Mouse (Mus musculus): ENCODE measurements around the gene Adk. TPM values are rescaled to one million over a fixed set of nuclear protein-coding genes. Genes with fewer than 3 reads are reported as not detected.
A peak's percentile ranks its signal among the peaks of the same experiment; 100 is the strongest.

The Adk gene
- polyA plus RNA-seq, 1 experiment from 2014 or later = 475 TPM

DNA sequence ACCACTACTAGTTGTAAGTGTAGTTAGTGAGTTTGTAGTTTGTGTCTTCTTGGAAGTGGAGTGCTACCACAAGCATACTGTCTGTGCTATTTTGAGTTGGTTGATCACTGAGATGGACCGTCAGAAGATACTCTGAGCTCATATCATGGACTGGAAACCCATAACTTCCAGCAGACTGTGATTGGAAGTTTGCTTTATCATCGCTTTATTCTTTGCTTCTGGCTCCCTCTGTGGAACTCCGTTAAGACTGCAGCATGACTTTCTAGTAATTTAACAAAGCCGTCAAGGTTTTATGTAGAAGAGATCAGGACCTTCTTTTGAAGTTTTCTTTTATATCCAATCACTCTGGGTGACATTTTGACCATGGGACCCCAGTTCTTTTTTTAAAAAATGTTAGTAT is 58.1 kb downstream of the Adk start:
- no peak for TF ChIP-seq EP300 (IDR thresholded peaks at IDR 0.05; ENCODE audit: low read depth)
- TF ChIP-seq CTCF (IDR thresholded peaks at IDR 0.05; ENCODE audit: low read depth) = peak; percentile 47
- H3K9me3 ChIP-seq (ENCODE audit: low read length) = no peaks in the 10 kb centered on the region
- ATAC-seq (no peak), DNase-seq (no peak)
- H3K4me3 ChIP-seq (ENCODE audit: low read depth, low read length) = no peak overlapping the region
- peaks cover 3% of the 10 kb centered on the region; the same call in 1 of the 2 replicates for H3K36me3 ChIP-seq (replicated peaks; ENCODE audit: insufficient read depth, low read length)
- H3K4me1 ChIP-seq (ENCODE audit: insufficient read depth) = peaks cover 17% of the 10 kb centered on the region; the same call in 1 of the 2 replicates
- peak overlapping the region; percentile 44; the same call in 1 of the 2 replicates for H3K27ac ChIP-seq (ENCODE audit: low read depth)
- H3K4me2 ChIP-seq (ENCODE audit: low read depth, low read length) = no peak overlapping the region
- H3K9ac ChIP-seq (replicated peaks) = no peak overlapping the region
- no peaks in the 10 kb centered on the region for H3K27me3 ChIP-seq (ENCODE audit: insufficient read depth, low read length)
- WGBS (ENCODE audit: insufficient replicate concordance) = 58% methylated on average over 4 of the region's 4 CpGs

DNA sequence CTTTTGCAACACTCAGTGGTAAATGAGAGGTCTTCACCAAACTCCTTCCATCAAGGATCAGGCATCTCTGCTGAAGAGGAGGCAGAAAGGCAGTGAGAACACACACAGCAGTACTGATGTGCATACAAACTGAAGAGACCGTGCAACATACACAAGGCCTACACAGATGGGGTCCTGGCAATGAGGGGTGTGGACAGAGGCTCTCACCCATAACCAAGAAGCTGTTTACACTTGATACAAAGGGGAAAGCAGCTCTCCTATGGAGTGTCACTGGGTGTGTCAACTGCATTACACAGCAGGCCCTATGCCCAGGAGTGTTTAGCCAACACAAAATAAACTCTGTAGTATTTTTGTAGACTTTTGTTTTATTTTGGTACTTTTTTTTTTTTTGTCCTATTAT is 59.1 kb downstream of the Adk start:
- WGBS (ENCODE audit: insufficient replicate concordance) = 63% methylated on average over 1 of the region's 1 CpGs
- Histone ChIP-seq H3K4me1 (ENCODE audit: insufficient read depth) (peaks cover 17% of the 10 kb centered on the region; the same call in 1 of the 2 replicates), H3K9me3 (ENCODE audit: low read length) (no peaks in the 10 kb centered on the region), H3K27ac (ENCODE audit: low read depth) (peak overlapping the region; percentile 41), H3K27me3 (ENCODE audit: insufficient read depth, low read length) (no peaks in the 10 kb centered on the region), H3K4me2 (ENCODE audit: low read depth, low read length) (no peak overlapping the region), H3K9ac (replicated peaks) (no peak overlapping the region), H3K4me3 (ENCODE audit: low read depth, low read length) (no peak overlapping the region), H3K36me3 (replicated peaks; ENCODE audit: insufficient read depth, low read length) (peaks cover 3% of the 10 kb centered on the region; the same call in 1 of the 2 replicates)
- TF ChIP-seq CTCF (IDR thresholded peaks at IDR 0.05; ENCODE audit: low read depth) (no peak), EP300 (IDR thresholded peaks at IDR 0.05; ENCODE audit: low read depth) (no peak)
- no peak for DNase-seq
- no peak for ATAC-seq

DNA sequence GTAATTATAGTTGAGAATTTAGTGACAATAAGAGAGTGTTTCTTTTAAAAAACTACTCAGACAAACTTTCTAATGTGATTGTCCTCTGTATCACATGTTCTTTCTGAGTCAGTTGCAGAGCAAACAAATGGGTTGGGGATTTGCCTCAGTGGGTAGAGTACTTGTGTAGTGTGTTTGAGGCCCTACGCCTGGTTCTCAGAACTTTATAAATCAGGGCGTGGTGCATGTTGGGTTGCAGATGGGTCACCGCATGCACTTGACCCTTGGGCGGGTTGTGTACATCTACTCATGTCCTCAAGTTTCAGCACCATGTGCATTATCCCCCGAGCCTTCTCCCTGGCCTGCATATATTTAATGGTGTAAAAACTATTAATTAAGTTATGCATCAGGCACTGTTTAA is 59.8 kb downstream of the Adk start:
- peak overlapping the region; percentile 68 for H3K27ac ChIP-seq (ENCODE audit: low read depth)
- 65% methylated on average over 5 of the region's 5 CpGs for WGBS (ENCODE audit: insufficient replicate concordance)

DNA sequence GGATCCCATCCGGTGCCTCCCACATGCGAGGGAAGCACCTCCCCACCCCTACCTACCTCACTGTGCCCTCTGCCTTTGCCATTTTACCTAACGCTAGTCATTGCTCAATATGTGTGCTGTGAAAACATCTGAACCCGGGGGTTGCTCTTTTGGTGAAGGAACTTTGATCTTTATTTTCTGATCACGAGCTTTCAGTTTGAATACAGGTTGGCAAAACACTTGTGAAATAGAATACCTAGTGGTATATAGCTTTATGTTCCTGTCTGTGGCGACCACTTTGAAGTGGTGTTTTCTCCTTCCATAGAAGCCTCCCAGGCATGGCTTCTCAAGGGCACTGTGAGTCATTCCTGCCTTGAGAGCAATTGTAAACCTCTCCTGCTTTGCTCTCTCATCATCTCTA is 60.4 kb downstream of the Adk start:
- Histone ChIP-seq H3K4me1 (ENCODE audit: insufficient read depth) (peaks cover 13% of the 10 kb centered on the region; the same call in 1 of the 2 replicates), H3K9ac (replicated peaks) (no peak overlapping the region), H3K27ac (ENCODE audit: low read depth) (peak overlapping the region; percentile 89), H3K27me3 (ENCODE audit: insufficient read depth, low read length) (no peaks in the 10 kb centered on the region), H3K4me2 (ENCODE audit: low read depth, low read length) (no peak overlapping the region), H3K4me3 (ENCODE audit: low read depth, low read length) (no peak overlapping the region), H3K36me3 (replicated peaks; ENCODE audit: insufficient read depth, low read length) (peaks cover 3% of the 10 kb centered on the region; the same call in 1 of the 2 replicates), H3K9me3 (ENCODE audit: low read length) (no peaks in the 10 kb centered on the region)
- DNase-seq (peak; percentile 45), ATAC-seq (peak; percentile 94)
- 58% methylated on average over 6 of the region's 6 CpGs for WGBS (ENCODE audit: insufficient replicate concordance)
- TF ChIP-seq CTCF (IDR thresholded peaks at IDR 0.05; ENCODE audit: low read depth) (no peak), EP300 (IDR thresholded peaks at IDR 0.05; ENCODE audit: low read depth) (peak; percentile 88)

More for the DNA sequence above, 59.8 kb downstream of the Adk start:
- TF ChIP-seq CTCF (IDR thresholded peaks at IDR 0.05; ENCODE audit: low read depth) (no peak), EP300 (IDR thresholded peaks at IDR 0.05; ENCODE audit: low read depth) (no peak)
- ATAC-seq (peak; percentile 22; the same call in 1 of the 2 replicates), DNase-seq (no peak)
- Histone ChIP-seq H3K9me3 (ENCODE audit: low read length) (no peaks in the 10 kb centered on the region), H3K4me1 (ENCODE audit: insufficient read depth) (peaks cover 17% of the 10 kb centered on the region; the same call in 1 of the 2 replicates), H3K9ac (replicated peaks) (no peak overlapping the region), H3K36me3 (replicated peaks; ENCODE audit: insufficient read depth, low read length) (peaks cover 3% of the 10 kb centered on the region; the same call in 1 of the 2 replicates), H3K4me3 (ENCODE audit: low read depth, low read length) (no peak overlapping the region), H3K4me2 (ENCODE audit: low read depth, low read length) (no peak overlapping the region), H3K27me3 (ENCODE audit: insufficient read depth, low read length) (no peaks in the 10 kb centered on the region)

DNA sequence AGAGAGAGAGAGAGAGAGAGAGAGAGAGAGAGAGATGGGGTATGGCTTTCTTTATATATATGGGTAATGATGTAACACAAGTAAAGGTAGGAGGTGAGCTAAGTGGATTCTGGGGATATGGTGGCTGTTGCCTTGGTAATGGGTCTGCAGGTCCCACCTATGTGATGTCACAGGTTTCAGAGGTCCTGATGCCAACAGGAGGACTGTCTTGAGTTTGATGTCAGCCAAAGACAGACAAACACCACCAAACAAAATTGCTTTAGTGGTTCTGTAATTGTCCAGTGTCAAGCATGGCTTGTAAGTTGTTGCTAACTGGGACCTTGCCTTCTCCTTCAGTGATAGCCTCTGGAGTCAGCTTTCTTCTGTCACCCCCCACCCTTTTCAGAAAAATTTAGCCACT is 62.0 kb downstream of the Adk start:
- TF ChIP-seq EP300 (IDR thresholded peaks at IDR 0.05; ENCODE audit: low read depth) = no peak
- Histone ChIP-seq H3K27me3 (ENCODE audit: insufficient read depth, low read length) (no peaks in the 10 kb centered on the region), H3K9ac (replicated peaks) (no peak overlapping the region), H3K4me2 (ENCODE audit: low read depth, low read length) (no peak overlapping the region), H3K4me3 (ENCODE audit: low read depth, low read length) (no peak overlapping the region), H3K9me3 (ENCODE audit: low read length) (no peaks in the 10 kb centered on the region), H3K27ac (ENCODE audit: low read depth) (0 out of 2 replicates have a peak overlapping the region, but pooled peaks have one; percentile 7), H3K4me1 (ENCODE audit: insufficient read depth) (peaks cover 11% of the 10 kb centered on the region; the same call in 1 of the 2 replicates), H3K36me3 (replicated peaks; ENCODE audit: insufficient read depth, low read length) (peaks cover 1% of the 10 kb centered on the region; the same call in 1 of the 2 replicates)
- DNase-seq (no peak), ATAC-seq (no peak)

DNA sequence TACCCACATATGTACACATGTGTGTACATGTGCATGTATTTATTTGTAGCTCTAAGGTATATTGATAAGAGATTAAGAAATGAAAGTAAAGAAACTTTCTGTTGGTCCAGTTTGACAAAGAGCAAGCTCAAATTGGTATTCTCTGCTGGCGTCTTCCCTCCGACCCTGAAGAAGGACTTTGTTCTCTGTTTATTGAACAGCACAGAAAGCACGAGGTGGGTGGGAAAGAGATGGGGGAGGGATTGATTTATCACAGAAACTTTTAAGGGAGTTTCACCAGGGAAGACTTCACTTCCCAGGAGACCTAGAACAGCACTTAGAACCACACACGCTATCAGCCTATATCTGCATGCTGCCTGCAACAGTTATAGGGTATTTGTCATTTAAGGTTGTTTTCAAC is 62.9 kb downstream of the Adk start:
- 59% methylated on average over 4 of the region's 4 CpGs for WGBS (ENCODE audit: insufficient replicate concordance)
- TF ChIP-seq EP300 (IDR thresholded peaks at IDR 0.05; ENCODE audit: low read depth) = 0 out of 2 replicates have a peak, but pooled peaks have one; percentile 8
- TF ChIP-seq CTCF (IDR thresholded peaks at IDR 0.05; ENCODE audit: low read depth) = no peak
- peak overlapping the region; percentile 36 for H3K4me2 ChIP-seq (ENCODE audit: low read depth, low read length)
- H3K9ac ChIP-seq (replicated peaks) = no peak overlapping the region
- DNase-seq (no peak), ATAC-seq (no peak)
- no peaks in the 10 kb centered on the region for H3K9me3 ChIP-seq (ENCODE audit: low read length)
- H3K27me3 ChIP-seq (ENCODE audit: insufficient read depth, low read length) = no peaks in the 10 kb centered on the region
- peaks cover 11% of the 10 kb centered on the region; the same call in 1 of the 2 replicates for H3K4me1 ChIP-seq (ENCODE audit: insufficient read depth)
- peak overlapping the region; percentile 64 for H3K27ac ChIP-seq (ENCODE audit: low read depth)
- no peaks in the 10 kb centered on the region for H3K36me3 ChIP-seq (replicated peaks; ENCODE audit: insufficient read depth, low read length)
- no peak overlapping the region for H3K4me3 ChIP-seq (ENCODE audit: low read depth, low read length)
